Mouse (Mus musculus): ENCODE measurements around the gene 6030498E09Rik.

DNA sequence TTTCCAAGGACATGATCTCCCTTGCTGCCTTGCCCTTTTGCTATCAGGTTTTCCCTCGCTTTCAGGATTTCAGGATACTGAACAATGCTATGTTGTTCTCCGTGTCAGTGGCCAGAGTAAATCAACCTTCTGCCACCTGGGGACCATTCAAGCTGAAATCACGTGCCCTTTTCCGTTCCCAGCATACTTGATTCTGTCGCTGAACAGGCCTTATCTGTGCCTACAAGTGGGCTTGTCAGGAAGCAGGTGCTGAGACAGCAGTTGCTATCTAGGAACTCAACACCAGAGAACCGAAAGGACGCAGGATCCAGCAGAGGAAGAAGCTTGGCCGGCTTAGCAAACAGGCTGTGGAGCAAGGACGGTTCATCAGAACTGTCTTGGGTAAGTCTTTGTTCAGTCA lies at the start of gene 6030498E09Rik:
- TF ChIP-seq CTCF (IDR thresholded peaks at IDR 0.05; ENCODE audit: borderline replicate concordance, extremely low read depth, insufficient read depth, insufficient read length) = no peak
- TF ChIP-seq POLR2A (IDR thresholded peaks at IDR 0.05; ENCODE audit: borderline replicate concordance, extremely low read depth, insufficient read depth, insufficient read length, poor library complexity, severe bottlenecking) = no peak

All from brain, embryonic 14.5 days (tissue).